Mouse (Mus musculus) forebrain, embryonic 14.5 days (tissue): ENCODE data around the gene Angptl4. TPM values are rescaled to one million over a fixed set of nuclear protein-coding genes. Genes with fewer than 3 reads are reported as not detected.
"Not testable (repeated sequence)": the region's sequence is repeated elsewhere in the genome, so short reads cannot be mapped to it uniquely, and the experiment has no call there.

Experiments used
- ATAC-seq: fragments of 200-750 bp; cut with Nextera tagmentation; 2 replicates; pipeline ENCODE4 v1.8.0; 2017; ENCODE audit warnings: mild to moderate bottlenecking, moderate library complexity
- DNase-seq: peaks from one replicate; pipeline ENCODE4 v3.0.0-alpha.2; 2015; ENCODE audit warnings: low spot score
- H3K27ac ChIP-seq: fragments of 300-500 bp; sonication (generic); 2 replicates; pipeline ENCODE4 v1.5.1; 2014; ENCODE audit warnings: low read depth, mild to moderate bottlenecking, control low read depth, low read length, moderate library complexity
- H3K27me3 ChIP-seq: fragments of 300-500 bp; sonication (generic); replicated peaks from 2 replicates; pipeline ENCODE4 v1.6.1; 2014; ENCODE audit warnings: low read length, control low read depth, mixed read lengths; ENCODE audit not compliant: control insufficient read depth, insufficient read depth
- H3K36me3 ChIP-seq: fragments of 300-500 bp; sonication (generic); 2 replicates; pipeline ENCODE4 v1.6.1; 2014; ENCODE audit warnings: low read length, control low read depth; ENCODE audit not compliant: control insufficient read depth, insufficient read depth
- H3K4me1 ChIP-seq: fragments of 300-500 bp; sonication (generic); 2 replicates; pipeline ENCODE4 v1.6.1; 2014; ENCODE audit warnings: antibody characterized with exemption, low read length, control low read depth; ENCODE audit not compliant: control insufficient read depth, insufficient read depth
- H3K4me2 ChIP-seq: fragments of 300-500 bp; sonication (generic); 2 replicates; pipeline ENCODE4 v1.6.1; 2014; ENCODE audit warnings: mild to moderate bottlenecking, control low read depth, low read length
- H3K4me3 ChIP-seq: fragments of 300-500 bp; sonication (generic); 2 replicates; pipeline ENCODE4 v1.5.1; 2014; ENCODE audit warnings: low read depth, low read length, control low read depth
- H3K9ac ChIP-seq: fragments of 300-500 bp; sonication (generic); 2 replicates; pipeline ENCODE4 v1.6.1; 2014; ENCODE audit warnings: mild to moderate bottlenecking, low read length, control low read depth, moderate library complexity
- H3K9me3 ChIP-seq: fragments of 300-500 bp; sonication (generic); replicated peaks from 2 replicates; pipeline ENCODE4 v1.6.1; 2016; ENCODE audit warnings: low read length, control low read depth, mixed read lengths; ENCODE audit not compliant: control insufficient read depth
- WGBS: fragments of 180-500 bp; shearing (Covaris S2); extraction: QIAGEN DNeasy Blood & Tissue Kit; methylation state at CpG from one replicate; pipeline ENCODE4 v1.1.7; 2014; 5-methylcytosine and 5-hydroxymethylcytosine counted together
- polyA plus RNA-seq: library from polyadenylated mRNA; unstranded; fragments of >200 nt; fragmentation: Nextera tagmentation; extraction: Ambion mirVana; gene quantifications from 2 replicates; pipeline ENCODE4 v1.2.1, GENCODE M21; 2014

Gene Angptl4
- polyA plus RNA-seq, 1 experiment from 2014 or later = 15.2 TPM

GRCm38 (mm10) chr17:33732556-33733083, 49.0 kb downstream of the Angptl4 start:
- H3K27me3 ChIP-seq, H3K27ac ChIP-seq, H3K9ac ChIP-seq, DNase-seq, H3K4me1 ChIP-seq, ATAC-seq, H3K4me3 ChIP-seq, H3K9me3 ChIP-seq, H3K36me3 ChIP-seq, H3K4me2 ChIP-seq: not testable (repeated sequence)
- WGBS = 78% methylated on average over 9 of the region's 9 CpGs

- Histone ChIP-seq H3K4me1 (no peaks in the 10 kb centered on the region), H3K4me2 (no peak overlapping the region), H3K27ac (no peak overlapping the region), H3K36me3 (no peaks in the 10 kb centered on the region), H3K9ac (no peak overlapping the region), H3K27me3 (no peaks in the 10 kb centered on the region), H3K9me3 (no peaks in the 10 kb centered on the region), H3K4me3 (no peak overlapping the region)
- WGBS = 69% methylated on average over 2 of the region's 2 CpGs
- no peak for DNase-seq
- ATAC-seq = no peak
Measured at GRCm38 (mm10) chr17:33729215-33729614, 52.4 kb downstream of the Angptl4 start.

- ATAC-seq (no peak), DNase-seq (no peak)
- WGBS = 71% methylated on average over 2 of the region's 2 CpGs
Measured at GRCm38 (mm10) chr17:33728396-33728795, 53.2 kb downstream of the Angptl4 start.

More at GRCm38 (mm10) chr17:33728396-33728795, 53.2 kb downstream of the Angptl4 start:
- Histone ChIP-seq H3K4me1 (no peaks in the 10 kb centered on the region), H3K4me2 (no peak overlapping the region), H3K36me3 (no peaks in the 10 kb centered on the region), H3K27me3 (no peaks in the 10 kb centered on the region), H3K27ac (no peak overlapping the region), H3K9ac (no peak overlapping the region), H3K9me3 (no peaks in the 10 kb centered on the region), H3K4me3 (no peak overlapping the region)

Other genes starting within 250 kb of the Angptl4 start
- 1.3 and 2.2 TPM in 2 replicates for gene Myo1f, start 226.1 kb downstream of the Angptl4 start, polyA plus RNA-seq
- gene Zfp414, start 152.7 kb downstream of the Angptl4 start, polyA plus RNA-seq = 93.0 and 97.9 TPM in 2 replicates
- gene Pram1, start 143.8 kb downstream of the Angptl4 start, polyA plus RNA-seq = 0.21 and 0.36 TPM in 2 replicates
- 242 and 246 TPM in 2 replicates for gene Hnrnpm, start 95.0 kb downstream of the Angptl4 start, polyA plus RNA-seq
- gene March2, start 63.2 kb downstream of the Angptl4 start, polyA plus RNA-seq = 63.9 TPM in 2 replicates
- gene Rab11b, start 21.3 kb downstream of the Angptl4 start, polyA plus RNA-seq = 340 and 341 TPM in 2 replicates
- 35.6 and 37.2 TPM in 2 replicates for gene Kank3, start 28.7 kb upstream of the Angptl4 start, polyA plus RNA-seq
- 624 and 885 TPM in 2 replicates for gene Rps28, start 42.7 kb upstream of the Angptl4 start, polyA plus RNA-seq
- gene Ndufa7, start 42.7 kb upstream of the Angptl4 start, polyA plus RNA-seq = 461 and 608 TPM in 2 replicates
- gene Cd320, start 61.3 kb upstream of the Angptl4 start, polyA plus RNA-seq = 66.8 and 86.0 TPM in 2 replicates
- not detected in 2 replicates for gene Gm7029, start 92.0 kb upstream of the Angptl4 start, polyA plus RNA-seq
- 3.8 and 4.6 TPM in 2 replicates for gene Kifc1, start 108.8 kb upstream of the Angptl4 start, polyA plus RNA-seq
- gene Platr17, start 123.3 kb upstream of the Angptl4 start, polyA plus RNA-seq = 0.28 TPM in 1 of 2 replicates, not detected in the other
- 43.3 and 48.0 TPM in 2 replicates for gene Daxx, start 127.6 kb upstream of the Angptl4 start, polyA plus RNA-seq
- gene Tapbp, start 134.1 kb upstream of the Angptl4 start, polyA plus RNA-seq = 14.1 and 17.7 TPM in 2 replicates
- gene Zbtb22, start 134.1 kb upstream of the Angptl4 start, polyA plus RNA-seq = 12.3 and 12.6 TPM in 2 replicates
- 27.2 and 36.0 TPM in 2 replicates for gene Rgl2, start 147.7 kb upstream of the Angptl4 start, polyA plus RNA-seq
- 185 and 192 TPM in 2 replicates for gene Pfdn6, start 158.5 kb upstream of the Angptl4 start, polyA plus RNA-seq
- 10.5 and 14.6 TPM in 2 replicates for gene Wdr46, start 158.8 kb upstream of the Angptl4 start, polyA plus RNA-seq
- gene B3galt4, start 169.7 kb upstream of the Angptl4 start, polyA plus RNA-seq = 6.0 and 6.7 TPM in 2 replicates
- gene Vps52, start 174.0 kb upstream of the Angptl4 start, polyA plus RNA-seq = 41.6 and 50.4 TPM in 2 replicates
- 1,022 and 1,419 TPM in 2 replicates for gene Rps18, start 174.2 kb upstream of the Angptl4 start, polyA plus RNA-seq
- gene H2-K1, start 218.5 kb upstream of the Angptl4 start, polyA plus RNA-seq = 11.6 and 14.2 TPM in 2 replicates
- 6.7 and 7.4 TPM in 2 replicates for gene Ring1, start 242.8 kb upstream of the Angptl4 start, polyA plus RNA-seq
- 60.2 and 75.4 TPM in 2 replicates for gene H2-Ke6, start 246.2 kb upstream of the Angptl4 start, polyA plus RNA-seq
- gene Slc39a7, start 249.9 kb upstream of the Angptl4 start, polyA plus RNA-seq = 78.3 and 84.1 TPM in 2 replicates
- 21.4 and 27.7 TPM in 2 replicates for gene Rxrb, start 250.0 kb upstream of the Angptl4 start, polyA plus RNA-seq